Mouse (Mus musculus) olfactory bulb, adult 2 months (tissue): ENCODE data around the gene Pdcd11.

Experiments used
- CTCF ChIP-seq: fragments of 200-500 bp; IDR thresholded peaks from 2 replicates; pipeline ENCODE4 v1.5.1; 2012; ENCODE audit warnings: low read depth, mild to moderate bottlenecking, low read length, moderate library complexity; ENCODE audit not compliant: insufficient read depth
- POLR2A ChIP-seq: fragments of 200-500 bp; IDR thresholded peaks from 2 replicates; pipeline ENCODE4 v1.6.1; 2012; ENCODE audit warnings: mild to moderate bottlenecking, low read depth, low read length, moderate library complexity; ENCODE audit not compliant: insufficient read depth

- TF ChIP-seq CTCF (no peak), POLR2A (no peak)
Observed at GRCm38 (mm10) chr19:47128164-47128563, 37.6 kb downstream of the Pdcd11 start.
